Mouse (Mus musculus) spleen, adult 12 weeks (tissue): ENCODE results near the gene Cbarp.
"Not testable (repeated sequence)": the region's sequence is repeated elsewhere in the genome, so short reads cannot be mapped to it uniquely, and the experiment has no call there.

Experiments
- DNase-seq: peaks from one replicate; pipeline ENCODE4 v3.0.0; 2022; ENCODE audit warnings: low spot score

Gene Cbarp

DNA sequence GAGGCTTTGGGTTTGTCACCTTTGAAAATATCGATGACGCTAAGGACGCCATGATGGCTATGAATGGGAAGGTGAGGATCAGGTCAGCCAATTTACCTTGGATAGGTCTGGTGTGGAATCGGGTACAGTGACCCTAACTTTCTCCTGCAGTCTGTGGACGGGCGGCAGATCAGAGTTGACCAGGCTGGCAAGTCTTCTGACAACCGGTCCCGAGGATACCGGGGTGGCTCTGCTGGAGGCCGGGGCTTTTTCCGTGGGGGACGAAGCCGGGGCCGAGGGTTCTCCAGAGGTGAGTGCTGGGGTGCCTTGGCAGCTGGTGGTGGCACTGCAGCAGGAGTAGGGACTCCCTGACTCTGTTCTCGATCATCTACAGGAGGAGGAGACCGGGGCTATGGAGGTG, 29.4 kb upstream of the Cbarp start:
- DNase-seq = no peak

- DNase-seq = no peak
Measured at GRCm38 (mm10) chr10:80169651-80170050, 29.0 kb upstream of the Cbarp start.

DNA sequence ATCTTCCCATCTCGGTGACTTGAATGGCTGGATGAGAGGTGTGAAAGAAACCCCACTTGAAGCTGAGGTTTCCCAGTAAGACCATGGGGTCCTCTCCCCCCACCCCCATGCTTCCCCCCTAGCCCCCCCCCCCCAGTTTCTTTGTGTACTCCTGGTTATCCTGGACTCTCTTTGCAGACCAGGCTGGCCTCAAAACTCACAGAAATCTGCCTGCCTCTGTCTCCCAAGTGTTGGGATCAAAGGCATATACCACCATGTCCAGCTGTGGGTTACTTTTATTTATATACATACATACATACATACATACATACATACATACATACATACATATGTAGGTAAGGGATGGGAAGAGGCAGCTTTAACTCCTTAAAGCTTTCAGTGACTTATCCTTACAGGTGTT, 28.4 kb upstream of the Cbarp start:
- no peak for DNase-seq

DNA sequence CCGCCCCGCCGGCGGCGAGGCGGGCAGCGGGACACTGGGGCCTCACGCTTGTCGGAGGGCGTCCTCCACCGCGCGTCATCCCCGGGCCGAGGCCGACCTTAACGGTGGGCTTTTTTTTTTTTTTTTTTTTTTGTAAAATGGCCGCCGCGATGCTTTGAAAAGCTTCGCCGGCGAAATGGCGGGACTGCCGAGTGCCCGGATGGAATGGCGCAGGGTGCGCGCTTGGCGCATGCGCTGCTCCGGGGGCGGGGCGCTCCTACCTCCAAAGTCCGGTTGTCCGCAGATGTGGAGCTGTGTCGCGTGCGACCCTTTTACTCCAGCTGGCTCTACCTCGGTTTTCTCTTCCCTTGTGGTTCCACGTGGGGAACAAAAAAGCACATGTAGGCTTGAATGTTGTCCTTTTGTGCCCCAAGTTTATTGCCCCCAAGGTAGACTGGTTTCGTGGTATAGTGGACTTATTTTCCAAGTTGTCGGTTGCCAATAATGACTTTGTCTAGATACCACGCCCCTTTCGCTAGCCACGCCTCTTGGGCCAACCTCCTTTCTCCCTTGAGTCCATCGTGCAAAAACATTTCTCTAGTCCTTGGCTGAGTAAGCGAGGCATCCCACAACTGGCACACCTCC, 27.5 kb upstream of the Cbarp start:
- DNase-seq = peak; percentile 91

GRCm38 (mm10) chr10:80167460-80168037, 26.9 kb upstream of the Cbarp start:
- peak; percentile 99 for DNase-seq

DNA sequence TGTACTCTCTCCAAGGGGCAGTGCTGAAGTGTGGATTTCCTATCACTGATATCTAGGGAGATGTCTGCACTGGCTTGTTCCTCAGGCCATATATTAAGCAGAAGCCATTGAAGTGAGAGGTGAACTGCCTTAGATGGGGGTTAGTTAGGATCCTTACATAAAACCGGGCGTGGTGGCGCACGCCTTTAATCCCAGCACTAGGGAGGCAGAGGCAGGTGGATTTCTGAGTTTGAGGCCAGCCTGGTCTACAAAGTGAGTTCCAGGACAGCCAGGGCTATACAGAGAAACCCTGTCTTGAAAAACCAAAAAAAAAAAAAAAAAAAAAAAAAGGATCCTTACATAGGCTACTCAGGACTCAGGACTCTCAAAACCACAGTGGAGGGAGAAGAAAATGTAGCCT, 25.5 kb upstream of the Cbarp start:
- not testable (repeated sequence) for DNase-seq

DNA sequence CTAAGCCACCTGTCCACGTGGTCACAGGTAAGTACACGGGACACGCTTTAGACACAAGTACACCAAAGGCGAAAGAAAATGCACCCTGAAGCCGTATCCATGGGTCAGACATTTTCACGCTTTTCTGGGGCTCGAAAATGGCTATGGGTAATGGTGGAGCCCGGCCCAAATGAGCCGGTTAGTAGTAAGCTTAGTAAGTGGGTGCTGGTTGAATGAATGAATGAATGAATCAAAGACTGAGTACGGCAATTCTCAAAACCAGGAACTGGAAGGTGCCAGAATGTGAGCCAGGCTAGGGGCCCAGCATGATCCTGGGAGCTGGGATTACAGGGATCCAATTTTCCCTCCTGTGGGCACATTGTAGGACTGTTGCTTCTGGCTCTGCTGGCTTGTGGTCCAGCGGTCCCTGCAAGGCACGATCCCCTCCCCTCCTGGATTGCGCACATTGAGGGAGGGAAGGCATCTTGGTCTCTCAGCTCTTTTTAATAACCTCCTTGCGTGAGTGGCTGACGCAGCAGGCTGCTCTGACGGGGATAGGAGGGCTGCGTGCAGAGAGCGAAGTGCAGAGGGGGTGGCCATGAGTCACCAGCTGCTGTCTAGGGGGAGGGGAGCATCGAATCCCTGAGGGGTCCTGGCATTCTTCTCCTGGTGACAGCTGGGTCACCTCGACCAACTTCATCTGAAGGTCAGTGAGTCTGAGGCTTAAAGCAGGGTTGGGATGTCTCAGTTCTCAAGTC, 24.9 kb upstream of the Cbarp start, which contains the start of gene Cirbp:
Gene Cirbp (plus strand): TSS at position 594 of the 737 bp plus-strand sequence.
- DNase-seq = no peak

DNA sequence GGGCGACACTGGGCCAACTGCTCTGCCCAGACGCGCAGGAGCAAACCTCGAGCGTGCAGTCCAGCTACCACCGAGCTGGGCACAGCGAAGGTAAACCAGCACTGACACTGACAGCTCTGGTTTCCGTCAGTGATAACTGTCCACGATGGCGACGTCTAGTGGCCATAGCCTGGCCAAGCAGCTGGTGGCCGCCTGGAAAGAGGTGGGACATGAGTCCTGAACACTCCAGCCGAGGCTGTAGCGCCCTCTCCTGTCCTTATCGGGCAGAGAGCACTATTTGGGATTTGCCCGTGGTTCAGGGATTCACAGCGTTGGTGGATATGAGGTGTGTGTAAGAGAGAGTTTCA, 24.3 kb upstream of the Cbarp start:
- DNase-seq = peak; percentile 94

DNA sequence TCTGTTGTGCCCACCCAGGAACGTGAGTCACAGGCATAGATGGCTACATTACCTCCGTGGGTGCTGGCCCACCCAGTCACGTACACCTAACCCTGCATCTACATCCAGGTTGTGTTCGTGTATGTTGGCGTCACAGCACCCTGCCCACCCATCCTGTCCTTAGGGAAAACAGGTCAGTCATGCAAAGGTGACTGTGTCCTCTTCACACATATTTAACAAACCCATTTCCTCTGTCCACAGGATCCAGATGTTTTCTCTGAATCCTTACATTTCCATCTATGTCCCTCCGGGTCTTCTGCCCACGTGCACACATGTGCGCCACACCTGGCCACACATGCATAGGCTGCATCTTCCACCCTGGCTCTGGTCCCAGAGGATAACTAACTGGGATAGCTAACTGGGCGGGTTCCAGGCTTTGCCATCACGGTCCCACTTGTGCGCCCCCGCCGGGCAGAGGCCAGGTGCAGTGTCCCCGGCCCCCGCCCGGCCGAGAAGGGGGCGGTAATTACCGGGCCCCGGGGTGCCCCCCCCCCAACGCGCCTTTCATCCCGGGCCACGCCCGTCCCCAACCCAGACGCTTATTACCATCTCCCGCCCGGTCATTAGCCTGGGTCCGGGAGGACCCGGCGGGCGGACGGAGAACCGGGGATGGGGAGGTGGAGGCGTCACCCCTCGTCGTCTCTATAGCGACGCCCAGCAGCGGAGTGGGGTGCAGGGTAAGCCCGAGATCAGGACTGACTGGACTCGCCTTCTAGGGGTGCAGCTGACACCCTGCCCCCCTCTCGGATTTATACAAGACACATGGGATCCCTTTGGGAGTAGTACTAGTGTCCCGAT, 23.7 kb upstream of the Cbarp start:
- no peak for DNase-seq

DNA sequence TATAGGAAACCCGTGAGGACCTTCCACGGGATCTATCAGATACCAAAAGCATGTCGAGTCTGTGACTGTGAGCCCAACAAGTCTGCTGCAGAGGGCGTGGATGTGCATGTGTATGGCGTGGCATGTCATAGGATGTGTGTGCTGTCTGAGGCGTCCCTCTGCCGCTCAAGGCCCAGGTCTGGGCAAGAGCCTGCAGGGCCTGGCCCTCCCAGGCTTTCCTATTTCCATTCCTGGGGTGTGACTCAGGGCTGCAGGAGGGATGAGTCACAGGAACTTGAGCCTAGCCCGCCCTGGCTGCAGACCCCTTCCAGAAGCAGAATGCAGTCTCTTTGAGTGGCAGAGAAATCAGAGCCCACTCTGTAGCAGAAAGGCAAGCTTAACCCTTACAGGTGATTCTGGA, 23.1 kb upstream of the Cbarp start:
- no peak for DNase-seq

DNA sequence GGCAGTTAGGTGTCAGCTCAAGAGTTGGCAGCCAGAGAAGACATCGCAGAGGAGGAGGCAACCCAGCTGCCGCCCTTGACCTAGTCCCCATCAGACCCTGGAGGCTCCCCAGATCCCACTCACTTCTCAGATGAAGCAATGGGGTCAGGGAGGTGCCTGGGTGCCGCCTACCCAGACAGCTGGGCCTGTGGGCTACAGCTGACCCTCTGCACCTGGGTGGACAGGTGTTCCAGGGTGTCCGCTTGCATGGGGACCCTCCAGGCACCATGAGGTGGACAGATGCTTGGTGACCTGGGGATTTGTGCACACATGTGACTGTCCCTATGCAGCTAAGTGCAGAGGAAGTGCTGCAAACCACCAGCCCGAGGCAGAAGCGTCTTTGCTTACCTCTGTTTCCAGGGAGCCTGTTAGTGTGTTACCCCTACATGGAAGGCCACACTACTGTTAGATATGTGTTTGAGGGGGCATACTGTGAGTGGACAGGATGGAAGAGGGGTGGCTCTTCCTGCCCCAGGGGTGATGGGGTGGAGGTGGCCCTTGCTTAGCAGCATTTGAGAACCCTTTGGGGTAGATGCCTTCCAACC, 22.2 kb upstream of the Cbarp start:
- no peak for DNase-seq

DNA sequence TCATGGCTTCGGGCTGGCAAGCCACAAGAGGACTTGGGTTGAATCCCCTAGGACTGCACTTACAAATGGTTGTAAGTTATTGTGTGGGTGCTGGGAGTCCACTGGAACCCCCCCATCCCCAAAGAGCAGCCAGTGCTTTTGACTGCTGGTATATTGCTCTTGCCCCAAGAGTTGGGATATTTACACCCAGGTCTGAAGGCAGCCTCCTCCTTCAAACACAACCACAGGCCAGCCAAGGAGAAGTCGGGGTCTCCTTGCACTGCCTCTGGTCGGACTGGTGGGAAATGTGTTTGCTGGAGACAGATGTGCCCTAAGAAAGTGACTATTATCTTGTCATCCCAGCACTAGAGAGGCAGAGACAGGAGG, 21.6 kb upstream of the Cbarp start:
- DNase-seq = no peak

DNA sequence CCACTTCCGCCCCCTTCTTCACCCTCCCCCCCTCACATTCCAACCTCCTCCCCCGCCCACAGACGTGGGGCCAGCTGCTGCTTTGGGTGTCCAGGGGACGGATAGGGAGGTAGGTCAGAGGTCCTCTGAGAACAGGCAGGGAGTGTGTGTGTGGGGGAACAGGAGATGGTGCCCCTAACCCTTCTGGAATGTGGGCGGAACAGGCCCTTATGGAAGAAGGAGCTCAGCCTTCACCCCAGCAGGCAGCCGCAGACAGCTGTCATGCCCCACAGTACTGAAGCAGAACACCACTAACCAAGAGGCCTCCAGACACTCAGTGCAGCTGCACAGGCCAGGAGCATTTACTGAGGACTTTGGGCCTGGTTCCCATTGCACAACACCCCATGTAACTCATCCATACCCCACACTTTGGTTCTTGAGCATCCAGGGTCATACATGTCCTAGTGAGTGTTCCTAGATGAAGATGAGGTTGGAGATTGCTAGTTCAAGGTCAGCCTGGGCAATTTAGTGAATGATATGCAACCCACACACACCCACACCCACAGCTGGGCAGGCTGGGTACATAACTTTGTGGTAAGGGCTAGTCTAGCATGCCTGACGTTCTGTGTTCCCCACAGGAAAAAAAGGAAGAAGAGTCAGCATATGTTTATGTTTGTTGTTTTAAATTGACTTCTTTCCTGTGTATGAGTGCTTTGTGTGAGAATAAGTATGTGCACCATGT, 21.0 kb upstream of the Cbarp start:
- no peak for DNase-seq

GRCm38 (mm10) chr10:80160455-80161371, 20.1 kb upstream of the Cbarp start:
- DNase-seq = peak; percentile 58

DNA sequence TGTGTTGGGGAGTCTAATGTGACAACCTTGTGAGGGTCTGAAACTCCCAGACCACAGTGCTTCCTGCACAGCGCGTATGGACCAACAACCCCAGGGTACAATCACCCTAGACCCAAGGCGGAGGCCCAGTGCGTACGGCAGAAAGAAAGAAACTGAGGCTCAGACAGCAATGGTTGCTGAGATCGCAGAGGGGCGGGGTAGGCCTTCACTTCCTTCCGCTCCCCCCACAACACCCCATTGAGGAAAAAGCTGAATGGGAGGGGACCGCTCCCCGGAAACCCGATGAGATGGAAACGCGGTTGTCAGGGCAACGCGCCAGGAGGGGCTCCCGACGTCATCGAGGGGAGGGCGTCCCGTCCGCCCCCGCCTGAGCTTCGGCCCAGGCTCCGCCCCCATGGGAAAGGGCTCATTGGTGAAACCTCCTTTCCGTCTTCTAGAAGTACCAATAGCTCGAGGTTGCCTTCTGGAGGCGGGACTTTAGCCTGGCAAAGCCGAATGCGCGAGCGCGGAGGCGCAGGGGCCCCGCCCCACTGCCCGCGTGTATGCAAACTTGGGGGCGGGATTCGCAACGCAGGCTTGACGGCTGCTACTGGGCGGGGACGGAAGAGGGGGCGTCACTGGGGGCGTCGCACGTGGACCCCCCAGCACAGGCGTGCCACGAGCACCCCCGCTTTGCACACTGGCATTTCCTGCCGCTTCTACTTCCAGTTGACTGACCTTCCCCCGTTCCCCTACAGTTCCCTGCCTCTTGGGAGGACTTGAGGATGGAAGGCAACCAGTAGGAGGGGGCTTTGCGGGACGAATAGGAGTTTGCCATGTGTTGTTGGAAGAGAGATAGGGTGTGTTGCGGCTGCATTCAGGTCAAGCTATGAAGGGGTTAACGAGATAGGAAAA, 19.2 kb upstream of the Cbarp start:
- DNase-seq = peak; percentile 98

GRCm38 (mm10) chr10:80159021-80159560, 18.5 kb upstream of the Cbarp start:
- no peak for DNase-seq

GRCm38 (mm10) chr10:80158307-80158986, 17.8 kb upstream of the Cbarp start:
- DNase-seq = no peak

GRCm38 (mm10) chr10:80157141-80157929, 16.7 kb upstream of the Cbarp start:
- DNase-seq = no peak
